Mouse (Mus musculus): ENCODE measurements around the gene Ush2a. TPM values are rescaled to one million over a fixed set of nuclear protein-coding genes. Genes with fewer than 3 reads are reported as not detected.

Ush2a gene
- polyA plus RNA-seq, 1 experiment from 2014 or later = not detected

DNA sequence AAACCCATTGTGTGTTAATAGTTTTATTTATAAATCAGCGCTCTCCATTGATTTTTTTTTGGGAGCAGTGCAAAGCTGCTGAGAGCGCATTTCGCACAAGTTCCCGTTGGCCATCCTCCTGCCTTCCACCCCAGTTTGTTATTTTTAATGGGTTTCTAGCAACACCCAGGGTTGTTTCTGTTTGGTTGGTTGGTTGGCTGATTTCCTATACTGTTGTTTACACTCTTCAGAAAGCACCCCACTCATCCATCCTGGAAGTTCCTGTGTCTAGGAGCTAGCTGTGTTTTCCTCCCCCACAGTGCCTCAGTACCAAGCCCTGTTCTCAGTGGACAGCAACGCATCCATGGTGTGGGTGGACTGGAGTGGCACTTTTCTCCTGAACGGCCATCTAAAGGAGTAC lies 689.3 kb downstream of the Ush2a start:
- ATAC-seq (no peak), DNase-seq (no peak)
- 87% methylated on average over 6 of the region's 6 CpGs for WGBS (ENCODE audit: insufficient replicate concordance)
- no peak overlapping the region for H3K4me2 ChIP-seq (ENCODE audit: low read depth, low read length)
- no peaks in the 10 kb centered on the region for H3K9me3 ChIP-seq (ENCODE audit: low read length)
- TF ChIP-seq CTCF (IDR thresholded peaks at IDR 0.05; ENCODE audit: low read depth) (no peak), EP300 (IDR thresholded peaks at IDR 0.05; ENCODE audit: low read depth) (no peak)
- H3K36me3 ChIP-seq (replicated peaks; ENCODE audit: insufficient read depth, low read length) = no peaks in the 10 kb centered on the region
- no peak overlapping the region for H3K9ac ChIP-seq (replicated peaks)
- no peak overlapping the region for H3K27ac ChIP-seq (ENCODE audit: low read depth)
- H3K27me3 ChIP-seq (ENCODE audit: insufficient read depth, low read length) = no peaks in the 10 kb centered on the region
- no peaks in the 10 kb centered on the region for H3K4me1 ChIP-seq (ENCODE audit: insufficient read depth)
- H3K4me3 ChIP-seq (ENCODE audit: low read depth, low read length) = no peak overlapping the region

DNA sequence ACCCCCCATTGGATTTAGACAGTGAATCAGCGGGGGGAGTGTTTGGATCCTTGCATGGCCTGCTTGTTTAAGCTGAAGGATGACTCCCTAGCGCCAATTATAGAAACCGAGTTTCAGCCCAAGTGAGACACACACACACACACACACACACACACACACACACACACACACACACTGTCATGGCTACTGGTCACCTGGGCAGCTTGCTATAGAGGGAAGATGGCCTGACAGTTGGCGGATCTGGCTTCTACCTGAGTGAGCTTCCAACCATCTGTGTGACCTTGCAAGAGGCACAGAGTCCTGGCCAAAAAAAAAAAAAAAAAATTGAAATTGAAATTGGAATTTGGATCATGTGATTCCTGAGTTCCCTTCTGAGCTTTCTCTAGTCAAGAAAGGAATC lies 690.7 kb downstream of the Ush2a start:
- ATAC-seq = no peak

DNA sequence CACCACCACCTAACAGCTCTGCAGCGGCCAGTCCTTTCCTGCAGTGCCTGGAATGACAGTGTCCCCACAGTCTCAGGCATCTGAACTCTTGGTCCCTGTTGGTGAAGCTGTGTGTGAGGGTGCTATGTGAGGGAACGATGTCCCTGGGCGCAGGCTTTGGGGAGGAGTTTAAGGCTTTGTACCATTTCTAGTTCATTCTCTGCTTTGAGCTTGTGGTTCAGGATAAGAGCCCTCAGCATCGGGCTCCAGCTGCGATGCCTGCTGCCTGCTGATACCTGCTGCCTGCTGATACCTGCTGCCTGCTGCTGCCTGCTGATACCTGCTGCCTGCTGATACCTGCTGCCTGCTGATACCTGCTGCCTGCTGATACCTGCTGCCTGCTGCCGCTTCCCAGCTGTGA lies 711.3 kb downstream of the Ush2a start:
- peak overlapping the region; percentile 77 for H3K27ac ChIP-seq (ENCODE audit: low read depth)
- no peaks in the 10 kb centered on the region for H3K9me3 ChIP-seq (ENCODE audit: low read length)
- TF ChIP-seq CTCF (IDR thresholded peaks at IDR 0.05; ENCODE audit: low read depth) = no peak
- TF ChIP-seq EP300 (IDR thresholded peaks at IDR 0.05; ENCODE audit: low read depth) = peak; percentile 99
- no peak overlapping the region for H3K4me2 ChIP-seq (ENCODE audit: low read depth, low read length)
- WGBS (ENCODE audit: insufficient replicate concordance) = 74% methylated on average over 6 of the region's 6 CpGs
- DNase-seq (peak; percentile 64), ATAC-seq (peak; percentile 98)
- peaks cover 33% of the 10 kb centered on the region for H3K36me3 ChIP-seq (replicated peaks; ENCODE audit: insufficient read depth, low read length)
- no peaks in the 10 kb centered on the region for H3K4me1 ChIP-seq (ENCODE audit: insufficient read depth)
- no peak overlapping the region for H3K4me3 ChIP-seq (ENCODE audit: low read depth, low read length)
- no peak overlapping the region for H3K9ac ChIP-seq (replicated peaks)
- H3K27me3 ChIP-seq (ENCODE audit: insufficient read depth, low read length) = no peaks in the 10 kb centered on the region

More for the DNA sequence above, 690.7 kb downstream of the Ush2a start:
- DNase-seq = no peak
- Histone ChIP-seq H3K9me3 (ENCODE audit: low read length) (peaks cover 2% of the 10 kb centered on the region; the same call in 1 of the 2 replicates), H3K27ac (ENCODE audit: low read depth) (no peak overlapping the region), H3K9ac (replicated peaks) (no peak overlapping the region), H3K4me2 (ENCODE audit: low read depth, low read length) (no peak overlapping the region), H3K4me3 (ENCODE audit: low read depth, low read length) (no peak overlapping the region), H3K27me3 (ENCODE audit: insufficient read depth, low read length) (no peaks in the 10 kb centered on the region), H3K36me3 (replicated peaks; ENCODE audit: insufficient read depth, low read length) (no peaks in the 10 kb centered on the region), H3K4me1 (ENCODE audit: insufficient read depth) (no peaks in the 10 kb centered on the region)
- 82% methylated on average over 4 of the region's 4 CpGs for WGBS (ENCODE audit: insufficient replicate concordance)
- TF ChIP-seq CTCF (IDR thresholded peaks at IDR 0.05; ENCODE audit: low read depth) (no peak), EP300 (IDR thresholded peaks at IDR 0.05; ENCODE audit: low read depth) (no peak)

DNA sequence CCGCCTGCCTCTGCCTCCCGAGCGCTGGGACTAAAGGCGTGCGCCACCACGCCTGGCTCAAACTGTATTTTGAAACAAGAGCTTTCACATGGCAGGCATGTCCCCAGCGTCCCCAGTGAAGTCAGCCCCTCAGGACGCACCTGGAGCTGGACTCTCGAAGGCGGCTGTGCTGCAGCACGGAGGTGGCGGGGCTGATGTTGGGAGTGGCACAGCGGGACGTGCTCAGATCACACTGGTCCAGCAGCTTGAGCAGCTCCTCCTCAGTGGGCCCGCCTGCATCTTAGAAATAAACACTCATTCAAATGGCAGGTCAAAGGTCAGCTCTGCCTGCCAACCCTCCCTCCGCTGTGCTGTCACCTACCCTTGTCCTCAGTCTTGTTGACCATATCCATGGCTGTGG lies 712.1 kb downstream of the Ush2a start:
- Histone ChIP-seq H3K4me2 (ENCODE audit: low read depth, low read length) (no peak overlapping the region), H3K36me3 (replicated peaks; ENCODE audit: insufficient read depth, low read length) (peaks cover 35% of the 10 kb centered on the region), H3K4me3 (ENCODE audit: low read depth, low read length) (no peak overlapping the region), H3K27me3 (ENCODE audit: insufficient read depth, low read length) (no peaks in the 10 kb centered on the region), H3K27ac (ENCODE audit: low read depth) (peak overlapping the region; percentile 77; the same call in 1 of the 2 replicates), H3K4me1 (ENCODE audit: insufficient read depth) (no peaks in the 10 kb centered on the region), H3K9ac (replicated peaks) (no peak overlapping the region), H3K9me3 (ENCODE audit: low read length) (no peaks in the 10 kb centered on the region)
- WGBS (ENCODE audit: insufficient replicate concordance) = 88% methylated on average over 16 of the region's 16 CpGs
- DNase-seq = peak; percentile 29
- ATAC-seq = peak; percentile 22
- TF ChIP-seq EP300 (IDR thresholded peaks at IDR 0.05; ENCODE audit: low read depth) = no peak
- no peak for TF ChIP-seq CTCF (IDR thresholded peaks at IDR 0.05; ENCODE audit: low read depth)

DNA sequence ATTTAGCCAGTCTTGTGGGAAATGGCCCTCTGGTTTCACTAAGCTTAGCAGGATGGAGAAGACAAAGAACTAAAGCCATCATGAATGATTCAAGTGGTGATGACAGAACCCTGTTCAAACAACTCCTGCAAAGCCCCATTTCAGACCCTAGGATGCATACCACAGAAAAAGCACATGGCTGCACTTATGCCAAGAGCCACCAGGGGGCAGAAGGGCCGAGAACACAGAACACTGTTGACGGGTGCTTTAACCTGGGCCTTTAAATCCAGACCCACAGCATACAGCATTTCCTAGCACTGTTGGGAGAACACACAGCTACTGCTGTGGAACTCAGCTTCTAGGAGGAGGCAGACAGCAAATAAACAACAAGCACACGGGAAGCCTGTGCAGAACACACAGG lies 718.2 kb downstream of the Ush2a start:
- Histone ChIP-seq H3K4me1 (ENCODE audit: insufficient read depth) (no peaks in the 10 kb centered on the region), H3K36me3 (replicated peaks; ENCODE audit: insufficient read depth, low read length) (peaks cover 58% of the 10 kb centered on the region), H3K27me3 (ENCODE audit: insufficient read depth, low read length) (no peaks in the 10 kb centered on the region), H3K27ac (ENCODE audit: low read depth) (no peak overlapping the region), H3K4me2 (ENCODE audit: low read depth, low read length) (no peak overlapping the region), H3K4me3 (ENCODE audit: low read depth, low read length) (no peak overlapping the region), H3K9ac (replicated peaks) (no peak overlapping the region), H3K9me3 (ENCODE audit: low read length) (no peaks in the 10 kb centered on the region)
- TF ChIP-seq EP300 (IDR thresholded peaks at IDR 0.05; ENCODE audit: low read depth) (no peak), CTCF (IDR thresholded peaks at IDR 0.05; ENCODE audit: low read depth) (peak; percentile 90)
- DNase-seq = peak; percentile 73
- peak; percentile 78 for ATAC-seq
- 44% methylated on average over 3 of the region's 3 CpGs for WGBS (ENCODE audit: insufficient replicate concordance)

DNA sequence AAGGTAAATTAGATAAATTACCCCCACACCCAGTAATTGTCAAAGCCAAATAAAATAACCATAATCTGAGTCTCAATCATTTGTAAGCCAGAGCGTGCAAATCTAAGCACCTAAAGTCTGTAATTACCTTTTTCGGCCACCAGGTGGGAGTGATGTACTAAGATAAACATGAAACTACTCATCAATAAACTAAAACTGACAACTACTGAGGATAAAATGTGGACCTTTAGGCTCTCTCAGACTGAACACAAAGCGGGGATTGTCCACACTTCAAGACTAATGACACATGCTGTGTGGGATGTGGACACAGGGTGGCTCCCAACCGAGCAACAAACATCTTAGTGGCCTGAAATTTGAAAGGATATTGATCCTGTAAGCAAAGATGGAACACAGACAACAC lies 731.4 kb downstream of the Ush2a start:
- H3K4me2 ChIP-seq (ENCODE audit: low read depth, low read length) = no peak overlapping the region
- no peak overlapping the region for H3K9ac ChIP-seq (replicated peaks)
- no peak for ATAC-seq
- H3K4me3 ChIP-seq (ENCODE audit: low read depth, low read length) = no peak overlapping the region
- peaks cover 56% of the 10 kb centered on the region for H3K36me3 ChIP-seq (replicated peaks; ENCODE audit: insufficient read depth, low read length)
- H3K9me3 ChIP-seq (ENCODE audit: low read length) = no peaks in the 10 kb centered on the region
- TF ChIP-seq CTCF (IDR thresholded peaks at IDR 0.05; ENCODE audit: low read depth) (peak; percentile 76), EP300 (IDR thresholded peaks at IDR 0.05; ENCODE audit: low read depth) (no peak)
- peaks cover 5% of the 10 kb centered on the region; the same call in 1 of the 2 replicates for H3K4me1 ChIP-seq (ENCODE audit: insufficient read depth)
- H3K27ac ChIP-seq (ENCODE audit: low read depth) = no peak overlapping the region
- WGBS (ENCODE audit: insufficient replicate concordance) = 44% methylated on average over 4 of the region's 4 CpGs
- DNase-seq = peak; percentile 40
- no peaks in the 10 kb centered on the region for H3K27me3 ChIP-seq (ENCODE audit: insufficient read depth, low read length)

DNA sequence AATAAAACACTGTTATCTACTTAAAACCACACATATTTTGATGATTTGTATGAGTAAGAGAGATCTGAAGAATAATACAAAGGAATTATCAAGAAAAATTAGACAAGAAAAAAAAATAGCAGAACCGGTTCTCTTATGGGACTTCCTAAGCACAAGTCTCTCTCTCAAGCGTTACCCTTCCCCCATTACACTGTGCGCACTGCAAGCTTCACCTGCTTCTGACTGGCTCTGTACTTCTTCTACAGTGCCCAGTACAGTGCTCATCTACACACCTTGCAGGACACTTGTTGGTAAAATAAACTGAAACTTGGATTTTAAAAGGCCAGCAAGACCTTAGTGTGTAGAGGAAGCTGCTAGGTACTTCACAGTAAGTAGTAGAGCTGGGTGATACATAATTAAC lies 736.1 kb downstream of the Ush2a start:
- 92% methylated on average over 3 of the region's 3 CpGs for WGBS (ENCODE audit: insufficient replicate concordance)
- Histone ChIP-seq H3K27ac (ENCODE audit: low read depth) (no peak overlapping the region), H3K9ac (replicated peaks) (no peak overlapping the region), H3K4me2 (ENCODE audit: low read depth, low read length) (no peak overlapping the region), H3K4me1 (ENCODE audit: insufficient read depth) (peaks cover 5% of the 10 kb centered on the region; the same call in 1 of the 2 replicates), H3K36me3 (replicated peaks; ENCODE audit: insufficient read depth, low read length) (peaks cover 32% of the 10 kb centered on the region), H3K4me3 (ENCODE audit: low read depth, low read length) (no peak overlapping the region), H3K9me3 (ENCODE audit: low read length) (no peaks in the 10 kb centered on the region), H3K27me3 (ENCODE audit: insufficient read depth, low read length) (no peaks in the 10 kb centered on the region)
- DNase-seq (no peak), ATAC-seq (no peak)
- TF ChIP-seq CTCF (IDR thresholded peaks at IDR 0.05; ENCODE audit: low read depth) (no peak), EP300 (IDR thresholded peaks at IDR 0.05; ENCODE audit: low read depth) (no peak)
